In genomic region chr9:60959537-60959936, GRCm38 (mm10) we compare ENCODE assay signal across 22 mouse cellular contexts.
"Had no signal": no experiment of that assay in that cellular context is flagged by ENCODE, and none has a peak within 500 bp of the region (broad histone marks: within the 10 kb centered on the region; RNA-seq: fewer than 3 reads in every experiment).

No protein-coding gene starts in this region.

- H3K4me1 ChIP-seq: heart, embryonic 13.5 days; heart, embryonic 15.5 days; kidney, embryonic 15.5 days; liver, embryonic 13.5 days had no signal

- H3K27ac ChIP-seq: gastrocnemius, adult 2 months; heart, adult 2 months; heart, embryonic 13.5 days; heart, embryonic 15.5 days; hindbrain, embryonic 13.5 days; hindbrain, embryonic 15.5 days; hindbrain, postnatal 0 days; kidney, embryonic 15.5 days; kidney, postnatal 0 days; left cerebral cortex, adult 2 months; limb, embryonic 10.5 days; limb, embryonic 12.5 days; liver, embryonic 13.5 days had no signal

- H3K4me3 ChIP-seq: gastrocnemius, adult 2 months; heart, adult 2 months; heart, embryonic 13.5 days; heart, embryonic 15.5 days; hindbrain, embryonic 13.5 days; hindbrain, embryonic 15.5 days; kidney, embryonic 15.5 days; left cerebral cortex, adult 2 months; limb, embryonic 10.5 days; limb, embryonic 12.5 days; liver, embryonic 13.5 days had no signal

- H3K36me3 ChIP-seq: heart, embryonic 13.5 days; heart, embryonic 15.5 days; hindbrain, embryonic 13.5 days; hindbrain, embryonic 15.5 days; kidney, embryonic 15.5 days; limb, embryonic 10.5 days; limb, embryonic 12.5 days; liver, embryonic 13.5 days had no signal

- H3K27me3 ChIP-seq: heart, embryonic 13.5 days; heart, embryonic 15.5 days; hindbrain, embryonic 15.5 days; kidney, embryonic 15.5 days; liver, embryonic 13.5 days had no signal

- DNase-seq: gastrocnemius, adult 2 months; gastrocnemius, postnatal 10 days; gastrocnemius, postnatal 25 days; heart, adult 2 months; heart, postnatal 14 days; heart, postnatal 36 days; kidney, adult 11 months; kidney, adult 2 months; kidney, adult 9 months; kidney, postnatal 25 days; liver; liver, embryonic 13.5 days had no signal
